Mouse (Mus musculus) megakaryocyte, embryonic 14.5 days (primary cell): ENCODE results near the gene Gucy2d. TPM values are rescaled to one million over a fixed set of nuclear protein-coding genes. Genes with fewer than 3 reads are reported as not detected.

Experiments
- H3K27me3 ChIP-seq: replicated peaks from 2 replicates; pipeline ENCODE3; 2012; ENCODE audit warnings: inconsistent platforms
- H3K36me3 ChIP-seq: replicated peaks from 2 replicates; pipeline ENCODE3; 2012; ENCODE audit warnings: low read length, inconsistent platforms, mixed read lengths
- H3K4me1 ChIP-seq: 2 replicates; pipeline ENCODE4 v1.6.1; 2012; ENCODE audit warnings: inconsistent platforms
- H3K4me3 ChIP-seq: replicated peaks from 2 replicates; pipeline ENCODE3; 2012; ENCODE audit warnings: moderate library complexity, mild to moderate bottlenecking, inconsistent platforms
- H3K9me3 ChIP-seq: 2 replicates; pipeline ENCODE4 v1.6.1; 2012; ENCODE audit warnings: inconsistent platforms
- FLI1 ChIP-seq: IDR thresholded peaks from 2 replicates; pipeline ENCODE4 v1.6.1; 2012; ENCODE audit warnings: low read length, inconsistent platforms, mixed read lengths
- GATA1 ChIP-seq: IDR thresholded peaks from 3 replicates; pipeline ENCODE4 v1.6.1; 2012; ENCODE audit warnings: mixed read lengths, low read length, inconsistent platforms, borderline replicate concordance
- polyA plus RNA-seq: library from polyadenylated mRNA; stranded (reverse); fragments of >175 nt; gene quantifications from 2 replicates; pipeline ENCODE4 v1.2.3, GENCODE M21; 2012; ENCODE audit warnings: low replicate concordance; ENCODE audit not compliant: insufficient read depth

The Gucy2d gene
- polyA plus RNA-seq, 1 experiment: not detected

DNA sequence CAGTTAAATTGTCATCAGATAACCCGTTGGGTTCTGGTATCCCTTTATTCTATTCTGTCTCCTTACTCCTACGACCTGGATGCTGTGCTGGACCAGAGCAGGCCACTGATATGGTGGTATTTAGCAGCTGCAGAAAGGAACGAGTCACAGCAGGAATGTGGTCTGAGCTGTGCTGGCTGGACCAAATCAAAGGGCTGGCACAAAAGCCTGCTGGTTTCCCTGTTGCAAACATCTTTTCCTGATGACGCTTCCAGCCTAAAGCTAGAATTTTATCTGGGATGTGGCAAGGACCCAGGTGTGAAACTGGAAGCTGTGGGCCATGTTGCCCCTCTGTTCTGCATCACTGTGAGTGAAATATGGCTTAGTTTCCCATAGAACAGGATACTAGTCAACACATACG lies 57.2 kb downstream of the Gucy2d start:
- no peak for TF ChIP-seq FLI1
- TF ChIP-seq GATA1: no peak
- Histone ChIP-seq H3K27me3 (peaks cover 43% of the 10 kb centered on the region), H3K4me1 (peaks cover 98% of the 10 kb centered on the region), H3K4me3 (no peak overlapping the region), H3K36me3 (peaks cover 98% of the 10 kb centered on the region), H3K9me3 (no peaks in the 10 kb centered on the region)

- TF ChIP-seq GATA1 (no peak), FLI1 (no peak)
- H3K9me3 ChIP-seq: no peaks in the 10 kb centered on the region
Observed at GRCm38 (mm10) chr7:98498101-98498500, 57.9 kb downstream of the Gucy2d start.

DNA sequence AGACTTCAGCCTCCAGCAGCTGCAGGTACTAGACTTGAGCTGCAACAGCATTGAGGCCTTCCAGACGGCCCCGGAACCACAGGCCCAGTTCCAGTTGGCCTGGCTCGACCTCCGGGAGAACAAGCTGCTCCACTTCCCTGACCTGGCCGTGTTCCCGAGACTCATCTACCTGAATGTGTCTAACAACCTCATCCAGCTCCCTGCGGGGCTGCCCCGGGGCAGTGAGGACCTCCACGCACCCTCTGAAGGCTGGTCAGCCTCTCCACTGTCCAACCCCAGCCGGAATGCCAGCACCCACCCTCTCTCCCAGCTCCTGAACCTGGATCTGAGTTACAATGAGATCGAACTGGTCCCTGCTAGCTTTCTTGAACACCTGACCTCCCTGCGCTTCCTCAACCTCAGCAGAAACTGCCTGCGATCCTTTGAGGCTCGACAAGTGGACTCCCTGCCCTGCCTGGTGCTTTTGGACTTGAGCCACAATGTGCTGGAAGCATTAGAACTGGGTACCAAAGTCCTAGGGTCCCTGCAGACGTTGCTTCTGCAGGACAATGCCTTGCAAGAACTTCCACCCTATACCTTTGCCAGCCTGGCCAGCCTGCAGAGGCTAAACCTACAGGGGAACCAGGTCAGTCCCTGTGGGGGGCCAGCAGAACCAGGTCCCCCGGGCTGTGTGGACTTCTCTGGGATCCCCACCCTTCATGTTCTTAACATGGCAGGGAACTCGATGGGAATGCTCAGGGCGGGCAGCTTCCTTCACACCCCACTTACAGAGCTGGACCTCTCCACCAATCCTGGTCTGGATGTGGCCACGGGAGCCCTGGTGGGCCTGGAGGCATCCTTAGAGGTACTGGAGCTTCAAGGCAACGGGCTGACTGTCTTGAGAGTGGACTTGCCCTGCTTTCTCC lies 58.7 kb downstream of the Gucy2d start:
- Histone ChIP-seq H3K36me3 (peaks cover 88% of the 10 kb centered on the region), H3K4me1 (peaks cover 98% of the 10 kb centered on the region), H3K4me3 (no peak overlapping the region), H3K27me3 (peaks cover 54% of the 10 kb centered on the region), H3K9me3 (no peaks in the 10 kb centered on the region)
- TF ChIP-seq GATA1: no peak

More at GRCm38 (mm10) chr7:98498101-98498500, 57.9 kb downstream of the Gucy2d start:
- peaks cover 93% of the 10 kb centered on the region for H3K36me3 ChIP-seq
- peaks cover 98% of the 10 kb centered on the region for H3K4me1 ChIP-seq
- H3K27me3 ChIP-seq: peaks cover 50% of the 10 kb centered on the region
- H3K4me3 ChIP-seq: no peak overlapping the region

GRCm38 (mm10) chr7:98499561-98500292 lies 59.5 kb downstream of the Gucy2d start:
- no peaks in the 10 kb centered on the region for H3K9me3 ChIP-seq
- H3K4me1 ChIP-seq: peaks cover 98% of the 10 kb centered on the region
- peaks cover 80% of the 10 kb centered on the region for H3K36me3 ChIP-seq
- TF ChIP-seq FLI1: no peak
- TF ChIP-seq GATA1: no peak
- H3K27me3 ChIP-seq: peaks cover 52% of the 10 kb centered on the region
- H3K4me3 ChIP-seq: peak overlapping the region; percentile 15

DNA sequence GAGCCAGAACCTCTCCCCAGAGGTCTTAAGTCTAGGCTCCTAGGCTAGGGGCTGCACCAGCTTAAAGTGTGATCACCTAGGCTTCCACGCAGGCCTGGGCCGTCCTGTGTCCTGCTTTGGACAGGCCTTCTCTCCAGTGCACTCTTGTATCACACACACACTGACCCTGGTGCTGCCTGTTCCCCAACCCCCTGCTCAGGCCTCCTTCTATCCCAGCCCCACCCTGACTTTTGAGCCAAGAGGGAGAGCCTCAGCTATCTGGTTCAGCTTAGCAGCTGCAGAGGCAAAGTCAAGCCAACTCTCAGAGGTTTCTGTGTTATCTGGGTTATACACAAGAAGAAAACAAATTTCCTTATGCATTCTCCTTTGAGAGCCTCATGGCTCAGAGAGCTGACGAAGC lies 60.3 kb downstream of the Gucy2d start:
- Histone ChIP-seq H3K4me1 (peaks cover 98% of the 10 kb centered on the region), H3K27me3 (peaks cover 54% of the 10 kb centered on the region), H3K36me3 (peaks cover 73% of the 10 kb centered on the region), H3K4me3 (no peak overlapping the region), H3K9me3 (no peaks in the 10 kb centered on the region)
- TF ChIP-seq GATA1: no peak
- no peak for TF ChIP-seq FLI1

DNA sequence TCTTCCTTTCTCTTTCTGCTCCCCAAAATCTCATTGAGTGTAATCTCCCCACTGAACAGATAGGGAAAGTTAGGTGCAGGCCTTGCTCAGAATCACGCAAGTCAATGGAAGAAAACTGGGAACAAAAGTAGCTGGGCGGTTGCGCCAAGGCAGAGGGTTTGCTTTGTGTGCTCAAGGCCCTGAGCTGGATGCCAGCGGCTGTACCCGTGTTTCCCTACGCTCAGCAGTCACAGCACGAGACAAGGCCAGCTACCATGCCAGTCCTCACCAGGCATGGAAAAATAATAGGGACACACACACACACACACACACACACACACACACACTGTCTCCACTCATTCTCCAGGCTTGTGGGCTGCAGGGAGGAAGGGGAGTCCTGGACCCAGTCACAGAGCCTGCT lies 60.9 kb downstream of the Gucy2d start:
- peaks cover 67% of the 10 kb centered on the region for H3K36me3 ChIP-seq
- TF ChIP-seq GATA1 (no peak), FLI1 (no peak)
- peaks cover 98% of the 10 kb centered on the region for H3K4me1 ChIP-seq
- no peaks in the 10 kb centered on the region for H3K9me3 ChIP-seq
- no peak overlapping the region for H3K4me3 ChIP-seq
- peaks cover 49% of the 10 kb centered on the region for H3K27me3 ChIP-seq

GRCm38 (mm10) chr7:98502921-98503320 lies 62.7 kb downstream of the Gucy2d start:
- TF ChIP-seq FLI1: no peak
- TF ChIP-seq GATA1: no peak
- peaks cover 38% of the 10 kb centered on the region for H3K27me3 ChIP-seq

DNA sequence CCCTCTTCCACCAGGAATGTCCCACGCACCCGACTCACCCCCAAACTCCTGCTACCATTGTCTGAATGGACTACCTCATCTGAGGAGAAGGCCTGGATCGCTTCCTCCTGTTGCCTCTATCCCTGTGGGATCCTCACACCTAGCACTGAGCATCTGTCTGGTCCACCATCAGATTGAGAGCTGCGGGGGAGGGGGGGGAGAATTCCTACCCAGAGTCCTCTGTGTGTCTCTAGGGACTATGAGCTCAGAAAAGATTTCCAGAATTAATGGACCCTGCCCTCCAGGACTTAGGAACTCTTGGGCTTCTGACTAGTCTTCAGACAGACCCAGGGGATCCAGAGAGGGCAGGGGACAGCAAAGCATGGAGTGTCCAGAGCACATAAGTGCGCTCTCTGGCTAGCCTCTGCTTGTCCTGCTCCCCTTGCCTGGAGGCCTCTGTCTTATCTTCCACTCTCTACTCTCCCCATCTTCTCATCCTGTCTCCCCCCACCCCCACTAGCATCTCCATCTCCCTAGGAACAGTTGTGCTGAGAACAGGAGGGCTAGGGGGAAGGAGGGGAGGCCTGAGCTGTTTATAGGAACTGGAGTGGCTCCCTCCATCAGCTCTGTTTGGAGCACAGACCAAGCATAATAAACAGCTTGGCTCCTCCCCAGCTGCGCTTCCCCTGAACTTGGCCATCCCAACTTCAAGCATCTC lies 63.9 kb downstream of the Gucy2d start:
- Histone ChIP-seq H3K9me3 (no peaks in the 10 kb centered on the region), H3K27me3 (peaks cover 27% of the 10 kb centered on the region), H3K4me3 (peak overlapping the region; percentile 72), H3K36me3 (peaks cover 39% of the 10 kb centered on the region), H3K4me1 (peaks cover 69% of the 10 kb centered on the region)
- TF ChIP-seq FLI1 (no peak), GATA1 (no peak)

More at GRCm38 (mm10) chr7:98502921-98503320, 62.7 kb downstream of the Gucy2d start:
- Histone ChIP-seq H3K4me3 (no peak overlapping the region), H3K4me1 (peaks cover 81% of the 10 kb centered on the region), H3K36me3 (peaks cover 49% of the 10 kb centered on the region), H3K9me3 (no peaks in the 10 kb centered on the region)

GRCm38 (mm10) chr7:98504726-98505314 lies 64.6 kb downstream of the Gucy2d start:
- TF ChIP-seq FLI1 (no peak), GATA1 (no peak)
- Histone ChIP-seq H3K4me3 (no peak overlapping the region), H3K36me3 (peaks cover 35% of the 10 kb centered on the region), H3K9me3 (no peaks in the 10 kb centered on the region), H3K27me3 (peaks cover 20% of the 10 kb centered on the region), H3K4me1 (peaks cover 66% of the 10 kb centered on the region)
